Mouse (Mus musculus) heart, postnatal 14 days (tissue): ENCODE measurements at regions not wholly inside any gene's neighbourhood (a gene's known extent, or its start where the extent isn't known, plus 50 kb on each side); places are given as distances from the start of the nearest gene placed in this dataset.

Experiments used
- DNase-seq, 2 experiments: peaks; one replicate each; pipeline ENCODE4 v3.0.0; 2021 to 2022
- intact Hi-C: fragments of 180-260 bp; cut with DNase I; formaldehyde crosslinking; loops from one replicate; pipeline ENCODE4 v1.15.1; 2025

- DNase-seq = no peak
- intact Hi-C loops = no loop called here
Measured at GRCm38 (mm10) chr7:129975781-129976514, 384.3 kb downstream of the Wdr11 start.

GRCm38 (mm10) chr7:129978576-129978975, 386.9 kb downstream of the Wdr11 start:
- intact Hi-C loops = no loop called here
- no peak for DNase-seq

GRCm38 (mm10) chr7:129979337-129979736, 387.7 kb downstream of the Wdr11 start:
- DNase-seq = no peak
- intact Hi-C loops = no loop called here

GRCm38 (mm10) chr7:129980501-129980900, 388.8 kb downstream of the Wdr11 start:
- DNase-seq = no peak
- intact Hi-C loops = no loop called here

GRCm38 (mm10) chr7:129982411-129982810, 390.7 kb downstream of the Wdr11 start:
- intact Hi-C loops = no loop called here

GRCm38 (mm10) chr7:129983601-129984120, 392.0 kb downstream of the Wdr11 start:
- intact Hi-C loops = no loop called here
- no peak for DNase-seq

More at GRCm38 (mm10) chr7:129982411-129982810, 390.7 kb downstream of the Wdr11 start:
- DNase-seq = no peak

GRCm38 (mm10) chr7:129984367-129984766, 392.7 kb downstream of the Wdr11 start:
- no peak for DNase-seq
- intact Hi-C loops = no loop called here

GRCm38 (mm10) chr7:129987119-129987665, 395.5 kb downstream of the Wdr11 start:
- DNase-seq = no peak
- intact Hi-C loops = no loop called here

- no peak for DNase-seq
- intact Hi-C loops = no loop called here
Measured at GRCm38 (mm10) chr7:129987713-129988112, 396.1 kb downstream of the Wdr11 start.

- no peak for DNase-seq
- intact Hi-C loops = no loop called here
Measured at GRCm38 (mm10) chr7:129993446-129994223, 402.0 kb downstream of the Wdr11 start.

GRCm38 (mm10) chr7:129995529-129995928, 403.9 kb downstream of the Wdr11 start:
- intact Hi-C loops = no loop called here
- no peak for DNase-seq

- intact Hi-C loops = no loop called here
- DNase-seq = no peak
Measured at GRCm38 (mm10) chr7:130001064-130001463, 409.4 kb downstream of the Wdr11 start.

- intact Hi-C loops = no loop called here
- DNase-seq = no peak
Measured at GRCm38 (mm10) chr7:130002002-130002401, 410.3 kb downstream of the Wdr11 start.

- no peak for DNase-seq
- intact Hi-C loops = no loop called here
Measured at GRCm38 (mm10) chr7:130005406-130005805, 413.7 kb downstream of the Wdr11 start.

GRCm38 (mm10) chr7:130007993-130008583, 416.4 kb downstream of the Wdr11 start:
- intact Hi-C loops = no loop called here
- no peak for DNase-seq

- DNase-seq = no peak
- intact Hi-C loops = no loop called here
Measured at GRCm38 (mm10) chr7:130008591-130009418, 417.1 kb downstream of the Wdr11 start.

- intact Hi-C loops = no loop called here
- no peak for DNase-seq
Measured at GRCm38 (mm10) chr7:130012067-130012466, 420.4 kb downstream of the Wdr11 start.

GRCm38 (mm10) chr7:130013109-130013508, 421.4 kb downstream of the Wdr11 start:
- intact Hi-C loops = no loop called here
- DNase-seq = no peak

- intact Hi-C loops = no loop called here
Measured at GRCm38 (mm10) chr7:130014609-130015008, 422.9 kb downstream of the Wdr11 start.

GRCm38 (mm10) chr7:130015375-130016014, 423.8 kb downstream of the Wdr11 start:
- no peak for DNase-seq
- intact Hi-C loops = no loop called here

More at GRCm38 (mm10) chr7:130014609-130015008, 422.9 kb downstream of the Wdr11 start:
- no peak for DNase-seq
